Mouse (Mus musculus) C2C12 (cell line): Measurements from ENCODE around the gene Gm5134. TPM values are rescaled to one million over a fixed set of nuclear protein-coding genes. Genes with fewer than 3 reads are reported as not detected.

Experiments
- H3K27me3 ChIP-seq: one replicate; pipeline ENCODE4 v1.6.1; 2011; ENCODE audit not compliant: control insufficient read depth, insufficient read depth, insufficient read length
- H3K36me3 ChIP-seq: one replicate; pipeline ENCODE4 v1.6.1; 2011; ENCODE audit not compliant: control insufficient read depth, insufficient read depth
- H3K4me3 ChIP-seq: one replicate; pipeline ENCODE4 v1.5.1; 2011; ENCODE audit warnings: mild to moderate bottlenecking, control low read depth; ENCODE audit not compliant: poor library complexity, insufficient read depth, severe bottlenecking
- H3K79me2 ChIP-seq: one replicate; pipeline ENCODE4 v1.6.1; 2011; ENCODE audit not compliant: control insufficient read depth, insufficient read depth
- H3K79me3 ChIP-seq: one replicate; pipeline ENCODE4 v1.6.1; 2011; ENCODE audit warnings: low read depth, control low read depth
- H3ac ChIP-seq: one replicate; pipeline ENCODE3; 2011; ENCODE audit warnings: low read depth; ENCODE audit not compliant: control insufficient read depth, insufficient read length
- CEBPB ChIP-seq: IDR thresholded peaks from one replicate; pipeline ENCODE4 v1.6.1; 2011; ENCODE audit warnings: low read depth, mild to moderate bottlenecking, control low read depth, moderate library complexity
- CTCF ChIP-seq: IDR thresholded peaks from one replicate; pipeline ENCODE4 v1.5.1; 2011; ENCODE audit not compliant: control insufficient read depth, insufficient read depth, insufficient read length
- FOSL1 ChIP-seq: IDR thresholded peaks from one replicate; pipeline ENCODE4 v1.8.0; 2011; ENCODE audit warnings: mild to moderate bottlenecking, low read length; ENCODE audit not compliant: poor library complexity, insufficient read depth, severe bottlenecking
- MAX ChIP-seq: IDR thresholded peaks from one replicate; pipeline ENCODE4 v1.6.1; 2011; ENCODE audit warnings: mild to moderate bottlenecking, control low read depth
- MYOD1 ChIP-seq: IDR thresholded peaks from one replicate; pipeline ENCODE4 v1.6.1; 2011; ENCODE audit warnings: low read depth; ENCODE audit not compliant: control insufficient read depth, insufficient read length
- MYOG ChIP-seq: IDR thresholded peaks from one replicate; pipeline ENCODE4 v1.6.1; 2011; ENCODE audit not compliant: control insufficient read depth, insufficient read length; ENCODE audit errors: extremely low read depth
- USF1 ChIP-seq: IDR thresholded peaks from one replicate; pipeline ENCODE4 v1.6.1; 2011; ENCODE audit warnings: low read depth, mild to moderate bottlenecking, control low read depth, moderate library complexity
- polyA plus RNA-seq: library from polyadenylated mRNA; unstranded; fragments of >200 nt; fragmentation: generic; extraction: Trizol; gene quantifications from one replicate; pipeline ENCODE4 v1.2.1, GENCODE M21; 2012; ENCODE audit warnings: missing spikeins

Gene Gm5134
- polyA plus RNA-seq, 1 experiment = not detected

DNA sequence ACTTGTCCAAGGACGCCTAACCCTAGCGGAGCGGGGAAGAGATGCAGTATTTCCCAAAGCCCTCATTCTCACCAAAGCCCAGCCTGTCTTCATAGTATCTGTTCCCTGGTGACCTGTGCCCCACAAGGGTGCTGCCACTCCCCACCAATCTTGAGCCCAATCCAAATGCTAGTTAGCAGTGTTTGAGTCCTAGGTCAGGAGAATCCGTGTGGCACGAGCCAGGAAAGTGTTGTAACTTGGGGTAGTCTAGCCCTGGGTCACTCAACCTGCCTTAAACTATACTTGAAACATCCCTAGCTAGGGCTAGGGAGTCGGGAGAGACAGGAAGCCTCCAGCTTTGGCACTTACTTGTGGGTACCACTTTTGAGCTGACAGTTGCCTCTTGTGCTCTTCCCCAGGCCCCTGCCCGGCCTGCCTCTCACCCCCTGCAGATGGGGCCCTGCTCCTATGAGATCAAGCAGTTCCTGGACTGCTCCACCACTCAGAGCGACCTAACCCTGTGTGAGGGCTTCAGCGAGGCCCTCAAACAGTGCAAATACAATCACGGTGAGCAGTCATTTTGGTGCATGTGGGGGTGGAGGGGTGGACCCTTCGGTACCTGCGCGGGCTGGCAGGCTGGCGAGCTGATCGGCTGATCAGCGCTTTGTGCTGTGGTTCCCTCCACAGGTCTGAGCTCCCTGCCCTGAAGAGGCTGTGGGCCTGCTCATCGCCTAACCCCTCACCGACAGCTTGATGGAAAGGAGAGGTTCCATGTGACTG is 17.2 kb upstream of the Gm5134 start:
- TF ChIP-seq MYOD1 = no peak
- no peak for TF ChIP-seq CTCF
- no peak for TF ChIP-seq FOSL1
- TF ChIP-seq CEBPB = no peak
- TF ChIP-seq USF1 = no peak
- no peak for TF ChIP-seq MAX
- no peak for TF ChIP-seq MYOG
- no peaks in the 10 kb centered on the region for H3K79me3 ChIP-seq
- no peak overlapping the region for H3K4me3 ChIP-seq
- H3K27me3 ChIP-seq = no peaks in the 10 kb centered on the region
- H3K79me2 ChIP-seq = no peaks in the 10 kb centered on the region
- no peaks in the 10 kb centered on the region for H3K36me3 ChIP-seq
- peak overlapping the region; percentile 4 for H3ac ChIP-seq

GRCm38 (mm10) chr10:75937851-75938643 is 16.3 kb upstream of the Gm5134 start:
- Histone ChIP-seq H3K79me2 (no peaks in the 10 kb centered on the region), H3ac (no peak overlapping the region), H3K27me3 (no peaks in the 10 kb centered on the region), H3K36me3 (no peaks in the 10 kb centered on the region), H3K4me3 (no peak overlapping the region), H3K79me3 (no peaks in the 10 kb centered on the region)
- TF ChIP-seq CEBPB (peak; percentile 59), CTCF (no peak)

DNA sequence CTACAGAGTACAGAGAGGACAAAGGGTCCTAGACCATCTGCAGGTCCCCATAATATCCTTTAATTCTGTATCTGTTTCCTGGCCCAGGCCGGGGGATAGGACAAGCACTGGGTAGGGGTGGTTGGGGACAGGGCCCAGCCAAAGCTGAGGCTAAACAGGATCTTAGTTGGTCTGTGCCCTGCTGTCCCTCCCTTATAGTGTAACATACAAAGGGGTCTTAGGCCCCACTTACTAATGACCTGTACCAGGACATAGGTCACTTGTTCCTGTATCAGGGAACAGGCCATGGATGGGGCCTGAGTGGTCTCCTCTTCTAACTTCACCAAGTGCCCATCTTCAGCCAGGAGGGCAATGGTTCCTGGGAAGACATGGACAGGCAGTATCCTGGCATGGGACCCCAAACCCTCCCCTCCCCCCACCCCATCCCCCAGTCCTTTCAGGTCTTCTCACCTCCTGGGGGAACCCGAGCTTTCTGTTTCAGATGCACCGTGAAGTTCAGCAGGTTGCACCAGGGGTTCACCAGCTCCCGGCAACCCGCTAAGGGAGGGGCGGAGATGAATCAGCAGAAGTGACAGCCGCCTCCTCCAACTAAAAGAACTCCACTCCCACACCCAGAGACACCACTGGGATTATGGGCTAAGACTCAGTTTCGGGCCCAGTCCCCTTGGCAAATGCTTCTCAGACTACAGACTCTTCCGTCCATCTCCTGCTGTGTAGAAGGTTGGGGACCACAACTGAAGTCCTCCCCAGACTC is 14.7 kb upstream of the Gm5134 start:
- H3ac ChIP-seq = no peak overlapping the region
- H3K36me3 ChIP-seq = no peaks in the 10 kb centered on the region
- H3K79me3 ChIP-seq = no peaks in the 10 kb centered on the region
- no peaks in the 10 kb centered on the region for H3K79me2 ChIP-seq
- no peak overlapping the region for H3K4me3 ChIP-seq
- H3K27me3 ChIP-seq = no peaks in the 10 kb centered on the region
- TF ChIP-seq FOSL1 = no peak
- no peak for TF ChIP-seq MAX
- no peak for TF ChIP-seq USF1
- TF ChIP-seq MYOD1 = no peak
- TF ChIP-seq CEBPB = no peak
- no peak for TF ChIP-seq CTCF
- no peak for TF ChIP-seq MYOG

DNA sequence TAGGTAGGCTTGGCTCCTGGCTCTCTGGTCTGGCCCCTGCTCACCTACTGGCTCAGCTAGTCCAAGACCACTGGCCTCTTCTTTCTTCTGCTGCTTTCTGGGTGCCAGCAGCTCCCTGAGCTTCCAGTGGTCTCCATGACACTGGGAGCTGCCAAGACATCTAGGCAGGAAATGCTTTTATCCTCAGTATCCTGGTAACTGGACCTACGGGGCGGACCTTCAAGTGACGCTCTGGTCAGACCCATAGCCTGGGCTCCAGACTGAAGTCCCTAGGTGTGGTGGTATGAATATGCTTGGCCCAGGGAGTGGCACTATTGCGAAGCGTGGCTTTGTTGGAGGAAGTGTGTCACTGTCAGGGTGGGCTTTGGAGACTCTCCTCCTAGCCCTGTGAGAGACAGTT is 13.8 kb upstream of the Gm5134 start, which contains the start of gene Gm867:
Gene Gm867, minus strand, starts transcription at position 153 of the 400 bp plus-strand sequence.
- Histone ChIP-seq H3ac (no peak within 1 kb of the TSS), H3K4me3 (no peak within 1 kb of the TSS), H3K36me3 (no peaks in the 10 kb centered on the region), H3K79me3 (no peaks in the 10 kb centered on the region), H3K27me3 (no peaks in the 10 kb centered on the region), H3K79me2 (no peaks in the 10 kb centered on the region)
- no peak for TF ChIP-seq CEBPB
- no peak for TF ChIP-seq USF1
- no peak for TF ChIP-seq MYOD1
- no peak for TF ChIP-seq MYOG
- TF ChIP-seq CTCF = no peak
- no peak for TF ChIP-seq FOSL1
- TF ChIP-seq MAX = no peak

GRCm38 (mm10) chr10:75941042-75941824 is 13.1 kb upstream of the Gm5134 start:
- Histone ChIP-seq H3K79me2 (no peaks in the 10 kb centered on the region), H3K36me3 (no peaks in the 10 kb centered on the region), H3ac (no peak overlapping the region), H3K4me3 (no peak overlapping the region), H3K79me3 (no peaks in the 10 kb centered on the region), H3K27me3 (no peaks in the 10 kb centered on the region)
- TF ChIP-seq MAX (no peak), FOSL1 (no peak), MYOD1 (no peak), USF1 (no peak), CTCF (no peak), MYOG (no peak), CEBPB (no peak)
